Mouse (Mus musculus): ENCODE results near the gene Eva1c. TPM values are rescaled to one million over a fixed set of nuclear protein-coding genes. Genes with fewer than 3 reads are reported as not detected.

Eva1c gene
- polyA plus RNA-seq, 1 experiment from 2014 or later = 1.7 TPM

GRCm38 (mm10) chr16:90933534-90934176 lies 107.1 kb downstream of the Eva1c start:
- ATAC-seq (ENCODE audit: insufficient read depth, low FRiP score, low read depth) = no peak
- H3K4me3 ChIP-seq (replicated peaks) = peak overlapping the region; percentile 79
- WGBS = 28% methylated on average over 13 of the region's 13 CpGs
- peaks cover 3% of the 10 kb centered on the region; the same call in 1 of the 2 replicates for H3K4me1 ChIP-seq
- H3K27me3 ChIP-seq (replicated peaks) = no peaks in the 10 kb centered on the region
- H3K27ac ChIP-seq = peak overlapping the region; percentile 85; the same call in 1 of the 2 replicates
- H3K4me2 ChIP-seq = peak overlapping the region; percentile 81
- H3K36me3 ChIP-seq = no peaks in the 10 kb centered on the region
- H3K9me3 ChIP-seq = no peaks in the 10 kb centered on the region
- peak overlapping the region; percentile 68 for H3K9ac ChIP-seq

DNA sequence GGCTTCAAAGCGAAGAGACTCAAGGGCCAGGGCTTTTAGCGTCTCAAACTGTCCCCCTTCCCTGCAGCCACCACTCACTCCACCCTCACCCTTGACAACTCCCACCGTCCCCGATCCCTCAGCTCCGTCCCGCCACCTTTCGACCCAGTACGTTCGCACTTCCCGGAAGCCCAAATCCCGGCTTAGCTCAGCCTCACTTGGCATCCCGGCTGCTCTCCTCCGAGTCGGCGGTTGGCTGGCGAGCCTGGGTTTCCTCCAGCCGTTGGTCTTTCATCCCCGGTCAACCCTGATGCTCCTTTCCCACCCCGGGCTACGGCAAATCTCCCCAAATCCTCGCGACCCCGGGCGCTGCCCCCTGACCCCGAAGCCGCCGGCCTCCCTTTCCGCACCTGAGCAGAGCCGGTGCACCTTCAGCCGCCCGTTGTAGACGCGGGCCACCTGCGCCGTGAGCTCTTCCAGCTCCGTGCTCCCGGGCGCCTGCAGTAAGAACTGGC lies 107.7 kb downstream of the Eva1c start:
- ATAC-seq (ENCODE audit: insufficient read depth, low FRiP score, low read depth) = peak; percentile 64
- Histone ChIP-seq H3K4me1 (peaks cover 3% of the 10 kb centered on the region; the same call in 1 of the 2 replicates), H3K9me3 (no peaks in the 10 kb centered on the region), H3K9ac (peak overlapping the region; percentile 68), H3K27me3 (replicated peaks) (no peaks in the 10 kb centered on the region), H3K36me3 (no peaks in the 10 kb centered on the region), H3K27ac (peak overlapping the region; percentile 85), H3K4me2 (peak overlapping the region; percentile 81), H3K4me3 (replicated peaks) (peak overlapping the region; percentile 79)
- WGBS = under 1% methylated on average over 38 of the region's 38 CpGs

- WGBS = under 1% methylated on average over 56 of the region's 56 CpGs
- no peaks in the 10 kb centered on the region for H3K27me3 ChIP-seq (replicated peaks)
- H3K36me3 ChIP-seq = no peaks in the 10 kb centered on the region
- H3K27ac ChIP-seq = peak within 1 kb of the TSS; percentile 85
- H3K9ac ChIP-seq = peak within 1 kb of the TSS; percentile 68
- H3K4me3 ChIP-seq (replicated peaks) = peak within 1 kb of the TSS; percentile 79
- peak within 1 kb of the TSS; percentile 81 for H3K4me2 ChIP-seq
- no peaks in the 10 kb centered on the region for H3K9me3 ChIP-seq
- ATAC-seq (ENCODE audit: insufficient read depth, low FRiP score, low read depth) = peak; percentile 96
- H3K4me1 ChIP-seq = peaks cover 3% of the 10 kb centered on the region; the same call in 1 of the 2 replicates
Measured at GRCm38 (mm10) chr16:90934687-90935328, 108.3 kb downstream of the Eva1c start, which contains the start of gene Cfap298. Gene Cfap298, minus strand, starts transcription at chr16:90935114.

GRCm38 (mm10) chr16:90941246-90941645 lies 114.7 kb downstream of the Eva1c start:
- H3K9ac ChIP-seq = no peak overlapping the region
- H3K9me3 ChIP-seq = no peaks in the 10 kb centered on the region
- 90% methylated on average over 7 of the region's 7 CpGs for WGBS
- no peak overlapping the region for H3K4me3 ChIP-seq (replicated peaks)
- no peak overlapping the region for H3K27ac ChIP-seq
- H3K36me3 ChIP-seq = peaks cover 11% of the 10 kb centered on the region; the same call in 1 of the 2 replicates
- no peaks in the 10 kb centered on the region for H3K4me1 ChIP-seq
- H3K27me3 ChIP-seq (replicated peaks) = no peaks in the 10 kb centered on the region
- ATAC-seq (ENCODE audit: insufficient read depth, low FRiP score, low read depth) = no peak
- no peak overlapping the region for H3K4me2 ChIP-seq

DNA sequence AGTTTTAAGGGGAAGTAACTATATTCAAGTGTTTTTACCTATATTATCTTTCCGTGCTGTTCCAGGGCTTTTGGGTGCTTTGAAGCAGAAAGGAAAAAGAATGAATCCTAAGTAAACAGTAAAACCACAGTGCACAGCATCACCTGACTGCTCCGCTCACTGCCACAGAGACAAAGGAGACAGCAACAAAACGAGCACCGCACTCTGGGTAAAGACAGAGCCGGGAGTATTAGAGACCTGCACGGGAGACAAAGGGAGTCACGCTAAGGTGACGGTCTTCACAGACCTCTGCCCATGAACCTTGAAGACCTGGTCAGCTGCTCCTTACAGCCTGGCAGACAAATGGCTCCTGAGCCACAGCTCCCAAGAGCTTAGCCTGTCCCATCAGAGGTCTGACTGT lies 120.5 kb downstream of the Eva1c start:
- Histone ChIP-seq H3K27ac (no peak overlapping the region), H3K9me3 (no peaks in the 10 kb centered on the region), H3K4me3 (replicated peaks) (no peak overlapping the region), H3K4me2 (no peak overlapping the region), H3K36me3 (peaks cover 17% of the 10 kb centered on the region; the same call in 1 of the 2 replicates), H3K4me1 (no peaks in the 10 kb centered on the region), H3K9ac (no peak overlapping the region), H3K27me3 (replicated peaks) (no peaks in the 10 kb centered on the region)
- WGBS = 74% methylated on average over 8 of the region's 8 CpGs
- ATAC-seq (ENCODE audit: insufficient read depth, low FRiP score, low read depth) = no peak

GRCm38 (mm10) chr16:90950354-90950963 lies 123.9 kb downstream of the Eva1c start:
- WGBS = 60% methylated on average over 17 of the region's 17 CpGs
- no peak overlapping the region for H3K9ac ChIP-seq
- no peak overlapping the region for H3K27ac ChIP-seq
- H3K4me1 ChIP-seq = no peaks in the 10 kb centered on the region
- no peaks in the 10 kb centered on the region for H3K9me3 ChIP-seq
- peaks cover 12% of the 10 kb centered on the region; the same call in 1 of the 2 replicates for H3K36me3 ChIP-seq
- no peak overlapping the region for H3K4me3 ChIP-seq (replicated peaks)
- no peak for ATAC-seq (ENCODE audit: insufficient read depth, low FRiP score, low read depth)
- H3K27me3 ChIP-seq (replicated peaks) = no peaks in the 10 kb centered on the region
- no peak overlapping the region for H3K4me2 ChIP-seq

- H3K27me3 ChIP-seq (replicated peaks) = no peaks in the 10 kb centered on the region
- WGBS = 85% methylated on average over 9 of the region's 9 CpGs
- H3K9me3 ChIP-seq = no peaks in the 10 kb centered on the region
- H3K4me3 ChIP-seq (replicated peaks) = no peak overlapping the region
- H3K4me2 ChIP-seq = no peak overlapping the region
- peaks cover 10% of the 10 kb centered on the region; the same call in 1 of the 2 replicates for H3K36me3 ChIP-seq
- no peaks in the 10 kb centered on the region for H3K4me1 ChIP-seq
- H3K27ac ChIP-seq = no peak overlapping the region
- no peak overlapping the region for H3K9ac ChIP-seq
- ATAC-seq (ENCODE audit: insufficient read depth, low FRiP score, low read depth) = no peak
Measured at GRCm38 (mm10) chr16:90953147-90953546, 126.6 kb downstream of the Eva1c start.

DNA sequence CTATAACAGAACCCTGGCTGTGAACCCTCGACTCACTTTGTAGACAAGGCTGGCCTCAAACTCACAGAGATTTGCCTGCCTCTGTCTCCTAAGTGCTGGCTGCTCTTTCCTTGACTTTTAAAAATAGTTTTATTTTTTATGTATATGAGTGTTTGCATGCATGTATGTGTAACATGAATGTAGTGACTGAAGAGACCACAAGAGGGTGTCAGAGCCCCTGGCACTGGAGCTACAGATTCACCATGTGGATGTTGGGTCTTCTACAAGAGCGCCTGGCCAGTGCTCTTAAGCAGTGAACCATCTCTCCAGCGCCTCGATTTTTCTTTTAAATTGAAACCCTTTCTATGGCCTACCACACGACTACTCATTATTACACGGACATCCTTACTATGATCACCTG lies 127.3 kb downstream of the Eva1c start:
- Histone ChIP-seq H3K9me3 (no peaks in the 10 kb centered on the region), H3K4me3 (replicated peaks) (no peak overlapping the region), H3K4me2 (no peak overlapping the region), H3K27me3 (replicated peaks) (no peaks in the 10 kb centered on the region), H3K36me3 (peaks cover 10% of the 10 kb centered on the region; the same call in 1 of the 2 replicates), H3K4me1 (no peaks in the 10 kb centered on the region), H3K27ac (no peak overlapping the region), H3K9ac (no peak overlapping the region)
- ATAC-seq (ENCODE audit: insufficient read depth, low FRiP score, low read depth) = no peak
- 92% methylated on average over 6 of the region's 6 CpGs for WGBS

Small RNA genes lying within 50 kb of the gene (microRNA-seq; reads per million reads assigned to microRNA genes)
- not detected for gene Gm22933

Other genes starting within 250 kb of the Eva1c start
- 56.6 and 57.5 TPM in 2 replicates for gene Mis18a, start 99.3 kb upstream of the Eva1c start, polyA plus RNA-seq (2015; fragmentation: Nextera tagmentation; extraction: Ambion mirVana)
- 1.7 and 2.7 TPM in 2 replicates for gene Mrap, start 88.5 kb upstream of the Eva1c start, polyA plus RNA-seq (2015; fragmentation: Nextera tagmentation; extraction: Ambion mirVana)
- gene Urb1, start 16.3 kb upstream of the Eva1c start, polyA plus RNA-seq (2015; fragmentation: Nextera tagmentation; extraction: Ambion mirVana) = 6.4 and 9.0 TPM in 2 replicates
- 40.1 and 42.7 TPM in 2 replicates for gene Cfap298, start 108.4 kb downstream of the Eva1c start, polyA plus RNA-seq (2015; fragmentation: Nextera tagmentation; extraction: Ambion mirVana)
- gene Synj1, start 184.6 kb downstream of the Eva1c start, polyA plus RNA-seq (2015; fragmentation: Nextera tagmentation; extraction: Ambion mirVana) = 12.3 and 14.3 TPM in 2 replicates
- 49.8 and 52.7 TPM in 2 replicates for gene Paxbp1, start 217.8 kb downstream of the Eva1c start, polyA plus RNA-seq (2015; fragmentation: Nextera tagmentation; extraction: Ambion mirVana)